In genomic region chr8:126508221-126508620, GRCm38 (mm10) we compare ENCODE assay signal across 16 mouse cellular contexts.
"Had no signal": no experiment of that assay in that cellular context is flagged by ENCODE, and none has a peak within 500 bp of the region (broad histone marks: within the 10 kb centered on the region; RNA-seq: fewer than 3 reads in every experiment).

No protein-coding gene starts in this region.

- DNase-seq: cerebellum, adult 8-10 months; cerebellum, adult 9-10 months; cerebellum, adult 9-11 months; cerebellum, postnatal 10 days; cerebellum, postnatal 14 days; cerebellum, postnatal 25 days; cerebellum, postnatal 36 days; embryo, embryonic 11 days; forebrain, postnatal 0 days; gastrocnemius, adult 2 months; gastrocnemius, postnatal 10 days; gastrocnemius, postnatal 14 days; gastrocnemius, postnatal 25 days; gastrocnemius, postnatal 36 days; heart, adult 18-20 months; heart, adult 2 months had no signal
